Mouse (Mus musculus): ENCODE measurements around the gene Phrf1. TPM values are rescaled to one million over a fixed set of nuclear protein-coding genes. Genes with fewer than 3 reads are reported as not detected.

The Phrf1 gene
- polyA plus RNA-seq (2015; fragmentation: Nextera tagmentation; extraction: Ambion mirVana): 64.3 and 68.9 TPM in 2 replicates

DNA sequence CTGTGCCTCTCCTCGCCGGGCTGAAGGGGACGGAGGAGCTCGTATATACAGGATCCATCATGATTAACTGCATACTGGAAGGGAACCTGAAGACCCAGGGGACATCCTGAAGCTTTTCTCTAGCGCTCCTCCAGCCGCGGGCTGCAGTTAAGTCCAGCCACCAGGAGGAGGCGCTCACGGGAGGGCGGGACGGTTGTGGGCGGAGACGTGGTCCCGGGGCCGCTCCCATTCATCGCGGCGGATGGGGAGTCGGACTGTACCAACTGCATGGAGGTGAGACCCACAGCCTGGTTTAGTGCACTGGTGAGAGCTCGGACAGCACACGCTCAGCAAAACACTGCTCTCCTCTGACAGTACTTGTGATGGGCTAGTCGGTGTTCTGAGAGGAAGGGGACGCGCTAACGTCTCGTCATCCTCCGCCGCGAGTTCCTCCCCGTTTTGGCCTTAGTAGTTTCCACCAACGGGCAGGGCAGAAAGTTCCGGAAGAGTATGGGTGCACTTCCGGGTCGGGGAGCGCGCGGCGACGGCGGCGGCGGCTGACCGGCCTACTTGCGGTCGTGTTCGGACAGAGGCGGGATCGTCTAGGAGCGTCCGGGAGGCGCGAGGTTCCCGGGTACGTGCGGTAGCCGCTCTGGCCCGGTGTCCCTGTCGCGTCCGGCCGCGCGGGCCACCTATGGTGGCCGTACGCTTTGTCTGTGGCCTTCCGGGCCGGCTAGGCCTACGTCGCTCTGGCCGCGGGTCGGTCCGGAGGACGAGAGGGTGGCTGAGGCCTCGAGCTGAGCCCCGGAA is at the start of gene Phrf1:
Phrf1 (plus strand) TSS at position 506 of the 789 bp plus-strand sequence.
- peak within 1 kb of the TSS; percentile 96 for H3K27ac ChIP-seq
- peak; percentile 86 for ATAC-seq (ENCODE audit: insufficient number of reproducible peaks, low FRiP score, low TSS enrichment, low read depth)
- H3K4me3 ChIP-seq: peak within 1 kb of the TSS; percentile 100
- no peaks in the 10 kb centered on the region for H3K27me3 ChIP-seq
- no peaks in the 10 kb centered on the region for H3K9me3 ChIP-seq
- H3K9ac ChIP-seq: peak within 1 kb of the TSS; percentile 97
- peaks cover 22% of the 10 kb centered on the region for H3K4me1 ChIP-seq
- under 1% methylated on average over 76 of the region's 76 CpGs for WGBS
- H3K4me2 ChIP-seq: peak within 1 kb of the TSS; percentile 71
- peaks cover 28% of the 10 kb centered on the region for H3K36me3 ChIP-seq

DNA sequence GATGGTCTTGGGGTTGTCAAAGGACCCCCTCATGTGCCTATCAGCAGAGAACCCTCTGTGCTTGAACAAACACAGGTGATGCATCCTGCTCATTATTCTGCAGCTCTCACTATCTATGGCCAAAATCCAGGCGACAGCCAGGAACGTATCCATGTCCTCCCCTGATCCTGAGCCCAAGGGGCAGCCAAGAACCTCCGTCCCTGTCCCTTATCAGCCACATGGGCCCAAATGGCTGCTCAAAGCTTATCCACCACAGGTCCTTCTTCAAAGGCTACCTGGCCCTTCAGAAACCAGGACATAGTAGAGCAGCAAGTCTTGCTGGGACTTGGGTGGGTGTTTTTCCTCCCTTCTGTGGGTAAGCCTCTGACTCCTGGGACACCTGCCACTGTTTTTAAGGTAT is 40.4 kb upstream of the Phrf1 start:
- no peak overlapping the region for H3K9ac ChIP-seq
- no peak overlapping the region for H3K4me3 ChIP-seq
- WGBS: 73% methylated on average over 3 of the region's 3 CpGs
- no peaks in the 10 kb centered on the region for H3K27me3 ChIP-seq
- ATAC-seq (ENCODE audit: insufficient number of reproducible peaks, low FRiP score, low TSS enrichment, low read depth): no peak
- H3K9me3 ChIP-seq: no peaks in the 10 kb centered on the region
- peaks cover 18% of the 10 kb centered on the region for H3K4me1 ChIP-seq
- peaks cover 36% of the 10 kb centered on the region for H3K36me3 ChIP-seq
- no peak overlapping the region for H3K27ac ChIP-seq
- no peak overlapping the region for H3K4me2 ChIP-seq

DNA sequence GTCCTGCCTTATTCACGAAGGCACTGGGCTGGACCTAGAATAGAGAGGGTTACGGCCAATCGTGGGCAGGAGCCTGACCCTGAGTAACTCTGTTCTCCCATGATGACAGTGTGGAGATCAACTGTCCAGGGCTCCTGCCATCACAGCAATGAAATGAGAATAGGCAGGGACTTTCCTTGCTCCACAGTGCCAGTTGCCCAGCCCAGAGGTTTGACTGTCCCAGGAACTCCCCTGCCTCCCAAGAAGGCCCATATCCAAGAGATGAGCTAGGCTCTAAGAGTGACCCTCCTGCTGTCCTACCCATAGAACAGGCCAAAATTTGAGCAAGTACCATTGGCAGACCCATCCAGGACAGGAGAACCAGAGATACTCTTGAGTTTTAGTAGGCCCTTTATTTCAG is 39.9 kb upstream of the Phrf1 start:
- no peaks in the 10 kb centered on the region for H3K27me3 ChIP-seq
- H3K4me3 ChIP-seq: no peak overlapping the region
- peaks cover 36% of the 10 kb centered on the region for H3K36me3 ChIP-seq
- no peak for ATAC-seq (ENCODE audit: insufficient number of reproducible peaks, low FRiP score, low TSS enrichment, low read depth)
- no peaks in the 10 kb centered on the region for H3K9me3 ChIP-seq
- no peak overlapping the region for H3K9ac ChIP-seq
- H3K4me1 ChIP-seq: peaks cover 19% of the 10 kb centered on the region
- H3K4me2 ChIP-seq: no peak overlapping the region
- H3K27ac ChIP-seq: no peak overlapping the region
- WGBS: 87% methylated on average over 3 of the region's 3 CpGs

DNA sequence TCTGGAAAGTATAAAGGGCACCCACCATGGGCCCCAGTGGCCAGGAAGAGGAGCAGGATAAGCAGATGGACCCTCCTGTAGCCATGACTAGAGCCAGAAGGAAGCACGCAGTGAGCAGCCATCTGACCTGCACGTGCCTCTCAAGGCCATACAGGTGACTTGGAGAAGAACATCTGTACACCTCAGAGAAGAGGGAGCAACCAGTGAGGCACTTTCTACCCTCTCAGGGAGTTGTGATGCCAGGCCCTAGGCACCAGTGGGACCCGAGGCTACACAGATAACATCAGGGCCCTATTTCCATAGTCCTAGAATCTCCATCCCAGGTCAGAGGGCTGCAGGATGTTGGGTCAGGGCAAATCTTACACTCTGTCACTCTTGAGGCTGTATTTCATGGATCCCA is 38.4 kb upstream of the Phrf1 start:
- H3K9me3 ChIP-seq: no peaks in the 10 kb centered on the region
- no peak overlapping the region for H3K4me2 ChIP-seq
- ATAC-seq (ENCODE audit: insufficient number of reproducible peaks, low FRiP score, low TSS enrichment, low read depth): no peak
- H3K36me3 ChIP-seq: peaks cover 36% of the 10 kb centered on the region
- no peaks in the 10 kb centered on the region for H3K27me3 ChIP-seq
- H3K4me1 ChIP-seq: peaks cover 24% of the 10 kb centered on the region
- 91% methylated on average over 3 of the region's 3 CpGs for WGBS
- H3K4me3 ChIP-seq: no peak overlapping the region
- H3K9ac ChIP-seq: no peak overlapping the region
- no peak overlapping the region for H3K27ac ChIP-seq

DNA sequence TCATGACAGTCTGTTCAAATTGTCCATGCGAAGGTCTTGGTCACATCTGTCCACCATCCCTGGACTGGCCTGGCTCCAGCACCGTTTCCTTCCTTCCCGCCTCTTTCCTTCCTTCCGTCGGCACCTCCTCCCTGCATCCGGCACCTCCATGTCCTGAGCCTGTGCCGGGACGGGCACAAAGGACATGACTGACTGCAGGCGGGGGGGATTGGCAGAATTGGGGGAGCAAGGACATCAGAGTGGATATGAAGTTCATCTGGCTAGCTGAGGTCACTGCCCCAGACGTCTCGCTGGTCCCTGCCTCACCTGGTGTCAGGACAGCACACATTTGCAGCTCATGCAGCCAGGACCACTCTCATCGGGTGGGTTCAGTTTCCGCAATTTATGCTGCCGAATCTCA is 37.5 kb upstream of the Phrf1 start:
- no peak overlapping the region for H3K9ac ChIP-seq

DNA sequence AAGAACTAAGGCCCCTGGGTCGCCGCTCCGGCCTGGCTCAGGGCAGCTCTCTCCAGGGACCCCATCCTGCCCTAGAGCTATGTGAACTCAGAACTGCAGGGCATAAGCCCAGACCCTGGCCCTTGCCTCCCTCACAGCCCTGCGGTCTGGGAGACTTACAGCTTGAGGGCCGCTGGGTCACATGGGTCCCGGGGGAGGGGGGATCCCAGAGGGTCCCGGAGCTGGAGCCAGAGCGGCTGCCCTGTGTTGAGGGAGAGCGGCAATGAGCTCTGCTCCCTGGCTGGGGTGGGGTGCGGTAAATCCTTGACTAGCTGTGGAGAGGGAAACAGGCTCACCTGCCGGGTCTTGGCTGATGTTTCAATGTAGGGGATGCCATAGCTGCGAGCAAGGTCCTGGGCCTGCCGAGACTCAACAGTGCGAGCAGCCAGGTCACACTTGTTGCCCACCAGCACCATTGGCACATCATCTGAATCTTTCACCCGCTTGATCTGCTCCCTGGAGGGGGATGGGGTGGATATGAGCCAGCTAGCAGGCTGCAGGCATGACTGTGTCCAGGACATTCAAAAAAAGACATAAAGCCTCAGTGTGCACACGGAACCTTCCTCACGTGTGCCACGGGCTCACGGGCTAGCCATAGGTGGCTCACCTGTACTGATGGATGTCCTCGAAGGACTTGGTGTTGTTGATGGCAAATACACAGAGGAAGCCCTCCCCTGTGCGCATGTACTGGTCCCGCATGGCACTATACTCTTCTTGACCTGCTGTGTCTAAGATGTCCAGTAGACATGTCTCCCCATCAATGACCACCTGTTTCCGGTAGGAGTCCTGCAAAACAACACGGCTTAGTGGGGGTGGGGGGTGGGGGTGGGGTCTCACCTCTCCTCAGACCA is 36.5 kb upstream of the Phrf1 start:
- peaks cover 36% of the 10 kb centered on the region for H3K36me3 ChIP-seq
- ATAC-seq (ENCODE audit: insufficient number of reproducible peaks, low FRiP score, low TSS enrichment, low read depth): no peak
- no peak overlapping the region for H3K27ac ChIP-seq
- H3K9me3 ChIP-seq: no peaks in the 10 kb centered on the region
- peak overlapping the region; percentile 93 for H3K4me2 ChIP-seq
- peaks cover 28% of the 10 kb centered on the region for H3K4me1 ChIP-seq
- H3K27me3 ChIP-seq: no peaks in the 10 kb centered on the region
- peak overlapping the region; percentile 78 for H3K4me3 ChIP-seq
- WGBS: 87% methylated on average over 24 of the region's 24 CpGs
- no peak overlapping the region; the same call in 1 of the 2 replicates for H3K9ac ChIP-seq

More for the DNA sequence above, 37.5 kb upstream of the Phrf1 start:
- 86% methylated on average over 14 of the region's 14 CpGs for WGBS
- no peak for ATAC-seq (ENCODE audit: insufficient number of reproducible peaks, low FRiP score, low TSS enrichment, low read depth)
- Histone ChIP-seq H3K9me3 (no peaks in the 10 kb centered on the region), H3K27ac (no peak overlapping the region), H3K4me1 (peaks cover 28% of the 10 kb centered on the region), H3K4me2 (peak overlapping the region; percentile 0; the same call in 1 of the 2 replicates), H3K27me3 (no peaks in the 10 kb centered on the region), H3K4me3 (no peak overlapping the region), H3K36me3 (peaks cover 36% of the 10 kb centered on the region)

DNA sequence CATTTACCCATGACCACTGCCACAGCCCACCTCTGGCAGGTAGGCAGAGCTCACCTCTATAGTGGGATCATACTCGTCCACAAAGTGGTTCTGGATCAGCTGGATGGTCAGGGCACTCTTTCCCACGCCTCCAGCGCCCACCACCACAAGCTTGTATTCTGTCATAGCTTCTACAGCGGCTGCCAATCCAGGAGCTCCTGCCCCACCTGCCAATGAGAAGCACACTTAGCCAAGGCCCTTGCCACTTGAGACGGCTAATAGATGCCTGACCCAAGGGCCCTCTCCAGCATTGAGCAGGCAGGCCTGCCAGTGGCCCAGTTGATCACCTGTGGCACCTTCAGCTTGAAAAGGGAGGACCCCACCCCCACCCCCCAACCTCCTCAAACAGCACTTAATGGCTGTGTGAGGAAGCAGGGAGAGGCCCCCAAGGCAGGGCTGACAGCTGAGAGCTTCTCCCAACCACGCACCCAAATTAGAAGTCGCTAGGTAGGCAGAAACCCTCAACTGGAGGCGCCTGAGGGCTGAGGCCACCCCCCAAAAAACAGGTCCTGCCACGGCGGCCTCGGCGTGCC is 35.7 kb upstream of the Phrf1 start:
- no peaks in the 10 kb centered on the region for H3K9me3 ChIP-seq
- peak overlapping the region; percentile 89 for H3K9ac ChIP-seq
- peaks cover 28% of the 10 kb centered on the region for H3K4me1 ChIP-seq
- peaks cover 39% of the 10 kb centered on the region for H3K36me3 ChIP-seq
- peak overlapping the region; percentile 78 for H3K4me3 ChIP-seq
- no peak for ATAC-seq (ENCODE audit: insufficient number of reproducible peaks, low FRiP score, low TSS enrichment, low read depth)
- 25% methylated on average over 12 of the region's 12 CpGs for WGBS
- H3K4me2 ChIP-seq: peak overlapping the region; percentile 93
- no peaks in the 10 kb centered on the region for H3K27me3 ChIP-seq
- H3K27ac ChIP-seq: peak overlapping the region; percentile 91

DNA sequence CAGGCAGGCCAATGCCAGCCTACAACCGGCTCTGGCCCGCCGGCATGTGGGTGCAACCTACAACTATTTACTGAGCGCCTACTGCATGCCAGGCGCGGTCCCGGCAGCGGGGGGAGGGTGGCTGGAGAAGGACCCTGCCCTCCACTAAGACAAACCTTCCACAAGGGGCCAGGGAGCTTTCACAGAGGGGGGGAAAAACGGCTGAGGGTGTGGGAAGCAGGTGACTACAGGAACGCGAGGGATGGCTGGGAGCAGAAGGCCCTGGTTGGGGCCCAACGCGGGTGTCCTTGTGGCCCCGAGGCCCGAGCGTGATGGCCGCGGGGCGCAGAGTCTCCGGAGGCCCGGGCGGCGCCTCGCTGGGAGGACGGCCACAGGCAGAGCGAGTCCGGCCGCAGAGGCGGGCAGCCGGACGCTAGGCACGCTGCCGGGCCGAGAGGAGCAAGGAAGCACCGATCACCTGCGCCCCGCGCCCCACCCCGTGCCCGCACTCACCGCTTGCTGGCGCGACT is 35.2 kb upstream of the Phrf1 start:
- peak overlapping the region; percentile 93 for H3K4me2 ChIP-seq
- H3K27ac ChIP-seq: peak overlapping the region; percentile 91
- no peaks in the 10 kb centered on the region for H3K27me3 ChIP-seq
- H3K4me3 ChIP-seq: peak overlapping the region; percentile 78
- H3K36me3 ChIP-seq: peaks cover 39% of the 10 kb centered on the region
- no peaks in the 10 kb centered on the region for H3K9me3 ChIP-seq
- WGBS: under 1% methylated on average over 43 of the region's 43 CpGs
- no peak; the same call in 1 of the 2 replicates for ATAC-seq (ENCODE audit: insufficient number of reproducible peaks, low FRiP score, low TSS enrichment, low read depth)
- peaks cover 28% of the 10 kb centered on the region for H3K4me1 ChIP-seq
- peak overlapping the region; percentile 89 for H3K9ac ChIP-seq

DNA sequence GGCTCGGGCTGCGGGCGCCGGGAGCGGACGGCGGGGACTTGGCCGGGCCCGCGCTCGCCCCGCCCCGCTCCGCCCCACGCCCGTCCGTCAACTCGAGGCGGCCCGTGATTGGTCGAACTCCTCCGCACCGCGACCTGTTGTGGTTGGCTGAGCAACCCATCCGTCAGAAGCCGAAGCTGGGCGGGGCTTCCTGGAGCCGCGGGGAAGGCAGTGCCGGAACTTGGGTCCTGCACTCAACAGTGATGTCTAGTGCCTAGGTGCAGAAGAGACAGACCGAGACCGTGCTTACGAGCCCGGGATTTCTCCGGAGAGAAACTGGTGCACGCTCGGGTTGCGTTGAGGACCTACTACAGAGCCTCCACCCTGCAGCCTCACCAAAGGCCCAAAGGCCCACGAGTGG is 34.6 kb upstream of the Phrf1 start, which contains the start of the genes Hras and Lrrc56:
Hras (minus strand) TSS at position 58 of the 400 bp plus-strand sequence.
Lrrc56 (plus strand) TSS at position 210 of the 400 bp plus-strand sequence.
- WGBS: under 1% methylated on average over 38 of the region's 39 CpGs
- peak; percentile 94 for ATAC-seq (ENCODE audit: insufficient number of reproducible peaks, low FRiP score, low TSS enrichment, low read depth)
- Histone ChIP-seq H3K4me3 (peak within 1 kb of the TSS; percentile 78), H3K4me2 (peak within 1 kb of the TSS; percentile 93), H3K36me3 (peaks cover 38% of the 10 kb centered on the region), H3K9me3 (no peaks in the 10 kb centered on the region), H3K27ac (peak within 1 kb of the TSS; percentile 91), H3K4me1 (peaks cover 28% of the 10 kb centered on the region), H3K9ac (peak within 1 kb of the TSS; percentile 89), H3K27me3 (no peaks in the 10 kb centered on the region)

DNA sequence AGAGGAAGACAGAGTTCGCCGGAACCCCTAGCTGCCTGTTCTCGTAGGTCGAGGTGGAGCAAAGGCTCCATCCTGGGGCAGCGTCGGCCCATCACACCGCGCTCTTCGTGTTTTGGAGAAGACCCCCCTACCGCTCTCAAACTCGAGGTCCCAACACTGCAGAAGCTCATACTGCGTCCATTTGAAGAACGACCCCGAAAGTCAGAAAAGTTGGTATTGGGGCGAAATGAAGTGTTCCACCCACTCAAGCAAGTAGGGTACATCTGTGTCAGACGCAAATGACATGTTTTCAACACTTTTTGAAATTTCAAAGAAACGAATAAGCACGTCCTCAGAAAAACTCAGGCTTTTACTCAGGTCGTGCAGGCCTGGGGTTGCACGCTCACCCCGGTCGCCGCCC is 34.2 kb upstream of the Phrf1 start:
- H3K4me1 ChIP-seq: peaks cover 28% of the 10 kb centered on the region
- peak overlapping the region; percentile 78 for H3K4me3 ChIP-seq
- H3K27ac ChIP-seq: peak overlapping the region; percentile 88
- under 1% methylated on average over 23 of the region's 23 CpGs for WGBS
- H3K36me3 ChIP-seq: peaks cover 34% of the 10 kb centered on the region
- ATAC-seq (ENCODE audit: insufficient number of reproducible peaks, low FRiP score, low TSS enrichment, low read depth): no peak
- H3K9me3 ChIP-seq: no peaks in the 10 kb centered on the region
- peak overlapping the region; percentile 93 for H3K4me2 ChIP-seq
- H3K27me3 ChIP-seq: no peaks in the 10 kb centered on the region
- H3K9ac ChIP-seq: peak overlapping the region; percentile 51

DNA sequence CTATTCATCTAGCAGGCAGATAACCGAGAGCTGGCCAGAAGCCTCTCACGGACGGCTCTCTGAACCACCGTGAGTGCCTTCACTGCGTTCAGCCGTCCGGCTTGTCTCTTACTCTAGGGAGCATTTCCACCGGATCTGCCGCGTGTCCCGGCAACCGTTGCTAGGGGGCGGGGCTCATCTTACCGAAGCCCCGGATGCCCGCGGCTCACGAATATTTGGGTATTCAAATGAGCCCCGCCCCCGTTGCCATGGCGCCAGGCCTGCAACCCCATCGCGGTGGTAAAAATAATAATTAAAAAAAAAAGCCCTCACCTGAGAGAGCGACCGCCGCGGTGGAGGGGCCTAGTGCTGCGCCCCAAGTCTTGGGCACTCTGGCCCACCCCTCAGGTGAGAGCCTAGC is 33.8 kb upstream of the Phrf1 start:
- Histone ChIP-seq H3K4me2 (peak overlapping the region; percentile 93), H3K36me3 (peaks cover 33% of the 10 kb centered on the region), H3K9me3 (no peaks in the 10 kb centered on the region), H3K27ac (peak overlapping the region; percentile 88), H3K9ac (peak overlapping the region; percentile 51; the same call in 1 of the 2 replicates), H3K4me3 (peak overlapping the region; percentile 78), H3K27me3 (no peaks in the 10 kb centered on the region), H3K4me1 (peaks cover 28% of the 10 kb centered on the region)
- ATAC-seq (ENCODE audit: insufficient number of reproducible peaks, low FRiP score, low TSS enrichment, low read depth): no peak
- WGBS: under 1% methylated on average over 28 of the region's 28 CpGs
